Mouse (Mus musculus): ENCODE data around the gene Rarres2. TPM values are rescaled to one million over a fixed set of nuclear protein-coding genes. Genes with fewer than 3 reads are reported as not detected.

The Rarres2 gene
- polyA plus RNA-seq (2014; fragmentation: Illumina TruSeq; extraction: RNeasy Lipid Tissue Mini Kit (QIAGEN cat#74804); ENCODE audit: low read depth, low replicate concordance), result 2.2 TPM

DNA sequence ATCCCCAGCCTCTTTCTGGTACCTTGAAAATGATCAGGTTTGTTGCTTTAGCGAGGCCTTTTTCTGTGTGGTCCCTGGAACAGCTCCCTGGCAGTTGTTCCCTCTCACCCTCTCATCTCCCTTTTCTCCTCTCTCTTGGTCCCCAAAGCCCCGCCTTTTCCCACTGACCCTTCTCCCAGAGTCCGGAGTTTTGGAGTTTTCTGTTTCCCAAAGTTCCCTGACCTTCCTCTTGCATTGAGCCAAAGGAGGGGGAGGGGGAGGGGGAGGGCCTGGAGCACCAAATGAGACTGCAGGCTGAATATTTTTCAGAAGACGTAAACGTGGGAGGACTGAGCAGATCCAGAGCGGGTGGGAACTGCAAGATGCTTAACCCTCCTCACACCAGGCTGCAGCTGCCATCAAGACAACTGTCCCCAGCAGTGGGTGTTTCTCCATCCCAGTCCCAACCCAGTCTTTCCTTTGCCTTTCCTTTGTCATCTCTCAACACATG lies at the start of gene Rarres2:
TSS of gene Rarres2 (minus strand) at position 218 of the 490 bp plus-strand sequence.

GRCm38 (mm10) chr6:48601271-48602079 lies 28.9 kb upstream of the Rarres2 start, which contains the start of gene Zfp775:
Zfp775 (plus strand) TSS chr6:48602063.

DNA sequence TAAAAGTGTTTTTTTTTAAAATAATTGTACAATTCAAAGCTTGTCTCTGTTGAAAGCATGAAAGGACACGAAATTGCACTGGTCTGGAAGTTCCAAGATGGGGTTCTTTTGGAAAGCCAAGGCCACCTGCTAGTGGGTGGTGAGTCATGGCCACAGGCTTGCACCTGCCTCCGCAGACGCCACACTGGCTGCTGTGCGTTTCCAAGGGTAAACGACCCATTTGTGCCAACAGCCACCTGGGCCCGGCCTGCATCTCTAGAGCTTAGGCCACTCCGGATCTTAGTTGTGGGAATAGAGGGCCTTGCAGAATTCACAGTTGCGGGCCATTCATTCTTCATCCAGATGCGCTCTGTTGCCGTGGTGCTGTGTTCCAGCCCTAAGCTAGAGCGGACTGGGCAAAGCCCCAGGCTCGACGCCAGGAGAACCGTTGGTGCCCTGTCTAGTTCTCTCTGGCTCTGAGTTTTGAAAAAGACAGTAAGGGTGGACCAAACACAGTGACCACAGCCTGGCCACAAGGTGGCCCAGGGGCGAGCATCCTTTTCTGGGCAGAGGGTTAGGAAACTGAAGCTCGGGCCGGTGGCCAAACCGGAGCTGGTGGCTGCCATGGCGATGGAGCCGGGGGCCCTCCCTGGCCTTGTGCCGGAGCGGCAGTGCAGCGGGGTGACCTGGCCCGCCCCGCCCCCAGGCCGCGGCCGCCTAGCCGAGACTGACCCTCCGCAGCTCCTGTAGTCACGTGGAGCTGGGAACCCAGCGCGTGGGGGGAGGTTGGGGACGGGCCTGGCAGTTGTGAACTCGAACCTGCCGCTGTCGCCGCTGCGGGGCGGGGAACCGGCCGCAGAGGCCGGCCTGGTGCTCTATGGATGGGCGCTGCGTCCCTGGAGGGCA lies 20.8 kb upstream of the Rarres2 start, which contains the start of the genes Repin1 and Gm44965:
TSS of gene Repin1 (plus strand) at position 726 of the 885 bp plus-strand sequence.
TSS of gene Gm44965 (plus strand) at position 784 of the 885 bp plus-strand sequence.

GRCm38 (mm10) chr6:48589194-48589750 lies 16.7 kb upstream of the Rarres2 start, which contains the start of gene Gm45021:
Gm45021 (plus strand) TSS chr6:48589610.

GRCm38 (mm10) chr6:48554280-48555103 lies 18.1 kb downstream of the Rarres2 start, which contains the start of gene Lrrc61:
Lrrc61 (plus strand) TSS chr6:48554796.

GRCm38 (mm10) chr6:48537105-48537954 lies 35.3 kb downstream of the Rarres2 start, which contains the start of gene Atp6v0e2:
Atp6v0e2 (plus strand) TSS chr6:48537615.

Other genes with a start within 250 kb of the Rarres2 start
- gene Krba1, start 177.2 kb downstream of the Rarres2 start, polyA plus RNA-seq (2014; fragmentation: Illumina TruSeq; extraction: RNeasy Lipid Tissue Mini Kit (QIAGEN cat#74804); ENCODE audit: low read depth, low replicate concordance), result 9.1 TPM
- 0.83 TPM for gene Zfp467, start 127.0 kb downstream of the Rarres2 start, polyA plus RNA-seq (2014; fragmentation: Illumina TruSeq; extraction: RNeasy Lipid Tissue Mini Kit (QIAGEN cat#74804); ENCODE audit: low read depth, low replicate concordance)
- not detected for gene Sspo, start 124.6 kb downstream of the Rarres2 start, polyA plus RNA-seq (2014; fragmentation: Illumina TruSeq; extraction: RNeasy Lipid Tissue Mini Kit (QIAGEN cat#74804); ENCODE audit: low read depth, low replicate concordance)
- gene Atp6v0e2, start 35.2 kb downstream of the Rarres2 start, polyA plus RNA-seq (2014; fragmentation: Illumina TruSeq; extraction: RNeasy Lipid Tissue Mini Kit (QIAGEN cat#74804); ENCODE audit: low read depth, low replicate concordance), result 9.1 TPM
- gene Lrrc61, start 18.0 kb downstream of the Rarres2 start, polyA plus RNA-seq (2014; fragmentation: Illumina TruSeq; extraction: RNeasy Lipid Tissue Mini Kit (QIAGEN cat#74804); ENCODE audit: low read depth, low replicate concordance), result 16.8 TPM
- not detected for gene Gm45021, start 16.8 kb upstream of the Rarres2 start, polyA plus RNA-seq (2014; fragmentation: Illumina TruSeq; extraction: RNeasy Lipid Tissue Mini Kit (QIAGEN cat#74804); ENCODE audit: low read depth, low replicate concordance)
- gene Repin1, start 21.1 kb upstream of the Rarres2 start, polyA plus RNA-seq (2014; fragmentation: Illumina TruSeq; extraction: RNeasy Lipid Tissue Mini Kit (QIAGEN cat#74804); ENCODE audit: low read depth, low replicate concordance), result 3.5 TPM
- not detected for gene Gm44965, start 21.2 kb upstream of the Rarres2 start, polyA plus RNA-seq (2014; fragmentation: Illumina TruSeq; extraction: RNeasy Lipid Tissue Mini Kit (QIAGEN cat#74804); ENCODE audit: low read depth, low replicate concordance)
- 0.14 TPM for gene Zfp775, start 29.3 kb upstream of the Rarres2 start, polyA plus RNA-seq (2014; fragmentation: Illumina TruSeq; extraction: RNeasy Lipid Tissue Mini Kit (QIAGEN cat#74804); ENCODE audit: low read depth, low replicate concordance)
- 0.06 TPM for gene AI854703, start 54.0 kb upstream of the Rarres2 start, polyA plus RNA-seq (2014; fragmentation: Illumina TruSeq; extraction: RNeasy Lipid Tissue Mini Kit (QIAGEN cat#74804); ENCODE audit: low read depth, low replicate concordance)
- 0.24 TPM for gene Gimap8, start 74.4 kb upstream of the Rarres2 start, polyA plus RNA-seq (2014; fragmentation: Illumina TruSeq; extraction: RNeasy Lipid Tissue Mini Kit (QIAGEN cat#74804); ENCODE audit: low read depth, low replicate concordance)
- 0.50 TPM for gene Gimap9, start 103.3 kb upstream of the Rarres2 start, polyA plus RNA-seq (2014; fragmentation: Illumina TruSeq; extraction: RNeasy Lipid Tissue Mini Kit (QIAGEN cat#74804); ENCODE audit: low read depth, low replicate concordance)
- gene Gimap4, start 111.8 kb upstream of the Rarres2 start, polyA plus RNA-seq (2014; fragmentation: Illumina TruSeq; extraction: RNeasy Lipid Tissue Mini Kit (QIAGEN cat#74804); ENCODE audit: low read depth, low replicate concordance), result 2.3 TPM
- gene Gimap6, start 135.4 kb upstream of the Rarres2 start, polyA plus RNA-seq (2014; fragmentation: Illumina TruSeq; extraction: RNeasy Lipid Tissue Mini Kit (QIAGEN cat#74804); ENCODE audit: low read depth, low replicate concordance), result 1.6 TPM
- not detected for gene Gm28053, start 145.8 kb upstream of the Rarres2 start, polyA plus RNA-seq (2014; fragmentation: Illumina TruSeq; extraction: RNeasy Lipid Tissue Mini Kit (QIAGEN cat#74804); ENCODE audit: low read depth, low replicate concordance)
- not detected for gene Gimap7, start 145.8 kb upstream of the Rarres2 start, polyA plus RNA-seq (2014; fragmentation: Illumina TruSeq; extraction: RNeasy Lipid Tissue Mini Kit (QIAGEN cat#74804); ENCODE audit: low read depth, low replicate concordance)
- not detected for gene Gimap1, start 166.3 kb upstream of the Rarres2 start, polyA plus RNA-seq (2014; fragmentation: Illumina TruSeq; extraction: RNeasy Lipid Tissue Mini Kit (QIAGEN cat#74804); ENCODE audit: low read depth, low replicate concordance)
- gene Gimap5, start 173.4 kb upstream of the Rarres2 start, polyA plus RNA-seq (2014; fragmentation: Illumina TruSeq; extraction: RNeasy Lipid Tissue Mini Kit (QIAGEN cat#74804); ENCODE audit: low read depth, low replicate concordance), result 0.28 TPM
- gene Gimap3, start 198.1 kb upstream of the Rarres2 start, polyA plus RNA-seq (2014; fragmentation: Illumina TruSeq; extraction: RNeasy Lipid Tissue Mini Kit (QIAGEN cat#74804); ENCODE audit: low read depth, low replicate concordance), result 0.25 TPM